Mouse (Mus musculus): ENCODE measurements at regions not wholly inside any gene's neighbourhood (a gene's known extent, or its start where the extent isn't known, plus 50 kb on each side); places are given as distances from the start of the nearest gene placed in this dataset.
A peak's percentile ranks its signal among the peaks of the same experiment; 100 is the strongest.
"Not testable (repeated sequence)": the region's sequence is repeated elsewhere in the genome, so short reads cannot be mapped to it uniquely, and the experiment has no call there.

DNA sequence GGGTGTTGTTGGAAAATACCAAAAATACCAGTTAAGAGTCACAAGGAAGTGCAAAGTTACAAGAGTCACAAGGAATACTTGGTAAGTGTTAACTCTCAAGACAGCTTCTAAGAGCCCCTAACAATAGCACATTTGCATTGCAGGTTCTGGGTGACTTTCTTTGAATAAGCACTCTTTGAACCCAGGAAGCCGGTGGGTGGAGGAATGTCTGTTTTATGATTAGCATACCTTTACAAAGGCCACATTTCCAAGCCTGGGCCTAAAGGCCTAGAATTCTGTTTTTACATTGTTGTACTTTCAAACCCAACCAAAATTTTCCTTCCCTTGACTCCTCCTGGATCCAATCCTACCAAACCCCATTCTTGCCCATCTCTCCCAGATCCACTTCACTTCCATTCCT, 693.5 kb upstream of the Gria3 start:
- not testable (repeated sequence) for DNase-seq (ENCODE audit: low spot score in 2 of 2)

DNA sequence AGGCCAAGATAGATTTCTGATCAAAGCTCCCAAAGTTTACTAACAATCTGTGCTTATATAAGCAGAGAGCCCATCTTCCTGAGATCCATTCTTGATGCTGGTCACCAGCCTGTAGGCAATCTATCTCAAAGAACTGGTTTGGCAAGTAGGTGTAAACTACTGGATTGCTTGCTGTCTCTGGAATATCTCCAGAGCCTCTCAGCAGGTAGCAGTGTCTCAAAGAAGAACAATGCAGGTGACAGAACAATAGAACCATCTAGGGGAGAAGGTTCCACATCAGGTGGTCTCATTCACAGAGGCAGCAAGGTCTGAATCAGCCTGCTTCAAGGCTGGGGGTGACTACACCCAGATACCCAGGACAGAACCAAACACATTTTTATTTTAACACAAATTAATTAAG, 692.0 kb upstream of the Gria3 start:
- no peak for DNase-seq (ENCODE audit: low spot score in 2 of 2)

DNA sequence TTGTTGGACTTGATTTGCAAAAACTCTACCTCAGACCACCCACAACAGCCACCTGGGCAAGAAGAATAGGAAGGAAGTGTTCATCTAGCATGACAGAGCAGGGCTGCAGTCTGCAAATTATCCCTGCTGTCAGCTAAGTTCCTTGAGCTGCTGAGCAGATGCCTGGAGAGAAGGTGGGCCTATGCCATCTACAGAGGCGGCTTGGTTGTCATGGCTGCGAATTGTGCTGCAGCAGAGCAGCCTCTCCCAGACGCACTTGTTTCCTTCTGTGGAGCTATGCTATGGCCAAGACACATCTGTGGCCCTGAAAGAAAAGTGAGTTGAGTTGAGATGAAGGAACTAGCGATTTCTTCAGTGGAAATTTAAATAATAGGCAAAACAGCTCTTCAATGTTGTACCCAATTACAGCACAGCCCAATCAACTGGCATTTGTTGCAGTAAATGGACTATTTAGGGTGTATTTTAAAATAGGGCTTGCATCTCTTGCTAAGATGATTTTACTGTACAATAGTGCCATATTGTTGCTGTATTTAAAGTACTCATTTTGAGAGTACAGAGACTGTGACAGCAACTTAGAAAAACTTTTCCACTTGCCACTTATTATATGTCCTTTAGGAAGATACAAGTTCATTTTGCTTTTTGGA, 659.8 kb upstream of the Gria3 start:
- DNase-seq (ENCODE audit: low spot score in 2 of 2): peak; percentile 37 to 65

All from right cerebral cortex, postnatal 36 days (tissue).